Mouse (Mus musculus): ENCODE results near the gene Dguok.

Gene Dguok

GRCm38 (mm10) chr6:83499078-83499477 is 7.7 kb downstream of the Dguok start:
- DNase-seq (ENCODE audit: low read depth, low spot score), result no peak

DNA sequence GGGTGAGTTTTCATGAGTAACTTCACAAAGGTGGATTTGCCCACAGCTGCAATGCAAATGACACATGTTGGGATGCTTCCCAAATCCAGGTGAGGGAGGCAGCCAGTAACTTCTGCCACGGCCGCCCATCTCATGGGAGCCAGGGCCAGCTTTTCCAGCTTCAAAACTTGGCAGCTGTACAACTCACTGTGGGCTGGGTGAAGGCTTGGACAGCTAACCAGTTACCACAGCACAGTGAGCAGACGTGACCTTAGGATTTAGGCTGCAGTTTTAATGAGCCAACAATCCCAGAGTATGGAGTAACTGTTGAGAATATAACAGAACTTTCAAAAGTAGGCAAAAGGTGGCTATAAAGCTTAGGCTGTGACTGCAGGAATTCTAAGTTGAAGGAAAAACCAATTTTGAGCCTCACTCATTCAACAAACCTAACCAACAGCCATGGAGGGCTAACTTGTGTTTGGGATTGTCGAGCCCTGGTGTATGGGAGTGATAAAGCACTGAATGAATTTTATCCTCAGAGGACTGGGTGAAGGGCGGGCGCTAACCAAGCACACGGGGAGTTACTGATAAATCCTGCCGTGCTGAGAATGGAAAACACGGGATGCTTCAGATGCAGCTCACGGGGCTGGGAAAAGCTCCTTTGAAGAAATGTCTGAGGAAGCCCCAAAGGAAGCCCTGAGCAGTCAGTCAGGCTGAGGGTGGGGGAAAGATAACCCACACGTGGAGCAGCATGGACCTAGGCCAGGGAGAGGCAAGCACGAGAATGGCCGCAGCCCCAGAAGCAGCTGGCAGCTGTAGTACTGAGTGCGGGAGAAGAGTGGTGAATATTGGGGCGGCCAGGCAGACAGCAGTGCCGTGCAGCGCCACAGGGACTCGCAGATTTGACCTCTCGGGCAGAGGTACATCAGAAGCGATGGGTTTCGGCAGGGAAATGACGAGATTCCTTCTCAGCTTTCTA is 9.7 kb downstream of the Dguok start:
- no peak for DNase-seq (ENCODE audit: low read depth, low spot score)

DNA sequence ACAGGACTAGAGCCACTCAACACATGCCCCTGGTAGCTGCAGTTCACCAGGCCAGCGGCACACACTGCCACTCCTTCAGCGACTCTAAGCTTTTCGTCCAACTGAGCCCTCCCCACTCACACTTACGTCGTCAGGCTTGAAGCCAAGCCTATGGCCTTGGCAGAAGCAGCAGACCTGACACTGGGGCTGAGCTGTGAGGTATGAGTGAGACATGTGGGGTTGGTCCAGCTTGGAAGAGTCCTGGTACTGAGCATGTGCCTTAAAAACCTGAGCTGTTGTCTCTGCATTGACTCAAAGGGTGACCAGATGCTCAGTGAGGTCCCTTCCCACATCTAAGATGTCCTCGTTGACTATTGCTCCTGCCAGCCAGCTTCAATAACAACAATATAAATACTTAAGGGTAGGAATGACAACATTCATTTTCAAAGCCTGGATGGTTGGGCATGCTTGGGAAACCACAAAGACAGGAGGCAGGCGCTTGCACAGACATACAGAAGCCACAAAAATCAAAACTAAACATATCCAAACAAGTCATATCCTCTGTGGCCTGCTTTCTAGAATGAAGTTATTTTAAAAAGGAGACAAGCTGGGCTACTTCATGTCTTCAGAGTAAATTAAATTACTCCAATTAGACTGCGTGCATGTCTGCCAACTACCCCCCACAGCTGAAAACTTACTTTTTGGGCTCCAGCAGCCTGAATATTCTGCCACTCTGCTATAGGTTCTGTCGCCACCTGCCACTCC is 10.6 kb downstream of the Dguok start:
- DNase-seq (ENCODE audit: low read depth, low spot score), result no peak

- no peak for DNase-seq (ENCODE audit: low read depth, low spot score)
Measured at GRCm38 (mm10) chr6:83490622-83491021, 16.1 kb downstream of the Dguok start.

DNA sequence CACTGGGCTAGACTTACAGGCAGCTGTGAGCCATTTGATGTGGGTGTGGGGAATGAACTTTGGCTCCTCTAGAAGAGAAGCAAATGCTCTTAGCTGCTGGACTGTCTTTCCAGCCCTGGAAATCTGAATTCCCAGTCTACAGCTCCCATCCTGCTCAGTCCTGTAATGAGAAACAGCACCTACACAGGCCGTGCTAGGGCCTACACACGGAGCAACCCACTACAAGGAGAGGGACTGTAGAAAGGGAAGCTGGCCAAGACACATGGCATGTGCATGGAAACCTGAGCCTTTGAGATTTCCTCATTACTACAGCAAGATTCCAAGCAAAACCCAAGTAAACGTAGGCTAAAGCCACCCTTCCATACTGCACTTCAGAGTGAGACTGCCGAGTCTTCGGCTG is 18.6 kb downstream of the Dguok start:
- DNase-seq (ENCODE audit: low read depth, low spot score), result no peak

DNA sequence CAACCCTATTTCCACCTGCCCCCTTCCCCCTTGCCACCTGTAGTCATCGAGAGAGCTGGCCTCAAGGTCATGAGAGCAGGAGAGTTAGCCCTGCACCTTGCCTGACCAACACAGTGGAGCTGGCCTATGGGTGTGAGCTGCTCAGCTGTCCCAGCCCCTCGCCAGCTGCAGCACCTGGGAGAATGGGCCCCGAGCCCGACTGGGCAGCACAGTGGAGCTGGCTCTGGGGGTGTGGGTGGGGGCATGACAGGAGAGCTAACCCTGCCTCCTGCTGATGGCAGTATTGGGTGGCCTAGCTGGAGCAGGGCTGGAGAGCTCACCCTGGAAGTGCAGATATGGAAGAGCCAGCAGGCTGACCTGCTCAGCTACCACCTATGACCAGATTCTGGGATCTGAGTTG is 19.5 kb downstream of the Dguok start:
- no peak for DNase-seq (ENCODE audit: low read depth, low spot score)

GRCm38 (mm10) chr6:83485854-83486253 is 20.9 kb downstream of the Dguok start:
- no peak for DNase-seq (ENCODE audit: low read depth, low spot score)

GRCm38 (mm10) chr6:83483776-83484175 is 23.0 kb downstream of the Dguok start:
- no peak for DNase-seq (ENCODE audit: low read depth, low spot score)

- DNase-seq (ENCODE audit: low read depth, low spot score), result no peak
Measured at GRCm38 (mm10) chr6:83482418-83483085, 24.2 kb downstream of the Dguok start.

DNA sequence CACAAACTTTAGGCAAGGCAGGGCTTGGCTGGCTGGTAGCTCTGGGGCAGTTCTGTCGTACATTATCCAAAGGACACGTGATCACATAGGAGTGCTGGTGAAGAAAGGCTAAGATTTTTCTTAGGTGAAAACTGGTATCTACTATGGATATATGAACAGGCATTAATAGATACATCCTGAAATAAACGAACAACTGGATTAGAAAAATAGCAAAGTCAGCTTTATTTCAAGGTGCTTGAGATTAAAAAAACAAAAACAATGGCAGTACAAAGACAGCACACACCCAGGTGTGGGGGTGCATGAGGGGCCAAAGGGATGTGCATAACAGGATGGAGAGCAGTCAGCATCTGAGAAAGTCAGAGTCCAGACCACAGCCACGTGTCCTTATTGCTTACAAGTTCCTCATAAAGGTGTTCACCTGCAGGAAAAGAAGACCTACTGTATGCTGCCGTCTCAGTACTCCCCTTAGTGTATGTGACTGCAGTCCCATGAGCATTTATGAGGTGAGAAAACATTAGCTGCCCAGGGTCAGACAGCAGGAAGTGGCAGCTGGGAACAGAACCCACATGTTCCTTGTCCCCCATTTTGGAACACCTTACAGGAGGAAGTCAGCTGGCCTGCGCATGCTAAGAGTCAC is 26.6 kb downstream of the Dguok start:
- DNase-seq (ENCODE audit: low read depth, low spot score), result no peak

DNA sequence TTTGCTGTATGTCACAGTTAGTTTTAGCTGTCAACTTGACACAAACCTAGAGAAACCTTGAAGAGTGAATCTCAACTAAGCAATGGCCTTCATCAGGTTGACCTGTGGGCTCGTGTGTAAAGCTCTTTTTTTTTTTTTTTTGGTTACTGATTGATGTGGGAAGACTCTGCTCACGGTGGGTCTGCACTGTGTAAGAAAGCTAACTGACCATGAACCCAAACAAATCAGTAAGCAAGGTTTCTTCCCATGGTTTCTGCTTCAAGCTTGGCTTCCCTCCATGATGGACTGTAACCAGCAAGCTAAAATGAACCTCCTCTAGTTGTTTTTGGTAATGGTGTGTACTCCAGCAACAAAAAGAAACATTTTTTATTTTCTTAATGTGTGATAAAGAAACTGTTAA is 27.6 kb downstream of the Dguok start:
- DNase-seq (ENCODE audit: low read depth, low spot score), result no peak

- no peak for DNase-seq (ENCODE audit: low read depth, low spot score)
Measured at GRCm38 (mm10) chr6:83478628-83479027, 28.1 kb downstream of the Dguok start.

- DNase-seq (ENCODE audit: low read depth, low spot score), result peak; percentile 24
Measured at GRCm38 (mm10) chr6:83478217-83478616, 28.6 kb downstream of the Dguok start.

GRCm38 (mm10) chr6:83475431-83475830 is 31.3 kb downstream of the Dguok start:
- DNase-seq (ENCODE audit: low read depth, low spot score), result no peak

DNA sequence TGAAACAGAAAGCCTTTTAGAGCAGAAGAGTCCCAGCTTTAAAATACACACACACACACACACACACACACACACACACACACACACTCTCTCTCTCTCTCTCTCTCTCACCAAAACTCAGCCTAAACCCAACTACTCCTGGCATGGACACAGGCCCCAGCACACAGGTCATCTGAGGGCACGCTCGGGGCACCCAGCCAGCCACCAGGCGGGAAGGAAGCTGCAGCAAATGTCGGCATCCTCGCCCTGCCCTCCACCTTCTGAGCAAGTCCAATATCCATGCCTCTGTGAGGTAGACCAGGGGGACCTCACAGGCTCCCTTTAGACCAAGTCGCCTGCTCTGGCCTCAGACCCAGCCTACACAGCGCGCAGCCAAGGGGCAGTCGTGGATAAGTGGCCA is 33.5 kb downstream of the Dguok start:
- DNase-seq (ENCODE audit: low read depth, low spot score), result no peak

- DNase-seq (ENCODE audit: low read depth, low spot score), result no peak
Measured at GRCm38 (mm10) chr6:83471739-83472138, 35.0 kb downstream of the Dguok start.

DNA sequence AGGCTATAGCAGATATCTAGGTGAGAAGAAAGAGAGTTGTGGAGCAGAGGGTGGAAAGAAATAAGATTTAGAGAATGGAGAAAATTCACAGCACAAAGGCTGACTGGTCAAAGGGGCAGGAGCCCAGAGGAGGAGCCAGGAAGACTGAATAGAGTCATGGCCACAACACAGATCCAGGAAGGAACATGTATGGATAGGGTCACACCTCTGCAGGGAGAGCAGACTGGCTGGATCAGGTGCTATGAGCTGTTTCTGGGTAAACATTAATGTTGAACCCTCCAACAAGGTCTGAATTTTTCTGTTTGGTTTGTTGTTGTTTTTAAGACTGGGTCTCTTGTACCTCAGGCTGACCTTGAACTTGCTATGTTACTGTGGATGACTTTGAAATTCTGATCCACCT is 42.8 kb downstream of the Dguok start:
- no peak for DNase-seq (ENCODE audit: low read depth, low spot score)

DNA sequence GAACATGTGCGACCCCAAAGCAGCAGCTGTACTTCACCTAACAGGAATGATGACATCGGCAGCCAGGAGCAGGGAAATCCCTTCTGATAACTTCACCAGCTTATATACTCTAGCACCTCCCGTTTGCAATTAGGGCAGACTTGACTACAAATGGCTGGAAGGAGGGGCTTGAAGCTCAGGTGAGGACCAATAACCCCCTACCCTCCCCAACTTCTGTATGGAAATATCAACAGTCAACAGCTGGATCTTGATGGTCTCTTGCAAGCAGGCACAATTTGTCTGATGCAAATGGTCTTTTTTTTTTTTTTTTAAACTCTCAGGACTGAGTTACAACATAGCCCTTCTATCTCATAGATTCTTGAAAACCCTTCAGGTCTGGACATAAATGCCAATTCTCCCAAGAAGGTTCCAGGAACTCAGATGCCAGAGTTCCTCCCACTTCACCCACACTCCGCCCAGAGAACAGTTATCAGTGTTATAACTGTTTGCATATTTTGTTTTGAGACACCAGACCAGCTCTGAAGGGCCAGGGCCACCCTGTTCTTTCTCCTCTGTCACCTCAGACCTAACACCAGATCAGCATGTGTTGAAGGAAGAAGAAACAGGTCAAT is 47.6 kb downstream of the Dguok start, which contains the start of gene Tet3:
Gene Tet3 (minus strand): TSS at position 51 of the 611 bp plus-strand sequence.
- DNase-seq (ENCODE audit: low read depth, low spot score), result no peak

DNA sequence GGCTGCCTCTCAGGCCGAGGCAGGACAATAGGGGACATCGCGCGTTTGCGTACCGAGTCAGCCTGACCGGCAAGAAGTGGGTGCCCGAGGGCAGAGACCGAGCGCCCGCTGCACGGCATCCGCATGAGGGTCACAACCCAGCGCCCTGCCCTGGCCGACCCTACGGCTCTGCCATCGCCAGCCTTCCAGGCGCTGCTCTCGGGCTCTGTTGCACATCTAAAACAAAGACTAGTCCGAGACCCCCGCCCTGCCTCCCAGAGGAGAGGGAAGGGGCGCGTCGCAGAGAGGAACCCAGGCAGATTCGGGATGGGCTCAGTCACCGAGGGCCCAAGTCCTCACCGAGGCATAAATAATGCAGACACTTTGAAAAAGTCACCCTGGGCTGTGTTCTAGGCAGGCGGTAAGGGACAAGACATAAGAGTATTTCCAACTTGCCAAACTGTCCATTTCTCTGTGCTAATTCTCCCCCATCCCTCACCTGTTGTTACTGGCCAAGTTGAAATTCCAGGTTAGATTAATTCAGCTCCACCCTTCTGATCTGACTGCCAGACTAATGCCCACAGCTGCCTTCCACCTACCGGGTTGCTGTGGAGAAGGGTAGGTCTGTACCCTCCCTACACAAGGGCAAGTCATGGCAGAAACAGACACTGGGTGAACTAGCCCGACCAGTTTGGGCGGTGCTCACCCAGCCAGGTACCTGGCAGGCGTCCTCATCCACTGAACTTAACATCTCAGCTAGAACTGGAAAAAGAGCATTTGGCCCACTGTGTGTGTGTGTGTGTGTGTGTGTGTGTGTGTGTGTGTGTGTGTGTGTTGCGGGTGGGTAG is 49.6 kb downstream of the Dguok start:
- DNase-seq (ENCODE audit: low read depth, low spot score), result no peak

Measured in CD4-positive helper T cell, adult 2 months (primary cell).